Mouse (Mus musculus) hindbrain, embryonic 12.5 days (tissue): Measurements from ENCODE around the gene Rrnad1. TPM values are rescaled to one million over a fixed set of nuclear protein-coding genes. Genes with fewer than 3 reads are reported as not detected.
A peak's percentile ranks its signal among the peaks of the same experiment; 100 is the strongest.
"Not testable (repeated sequence)": the region's sequence is repeated elsewhere in the genome, so short reads cannot be mapped to it uniquely, and the experiment has no call there.

Experiments
- ATAC-seq: fragments of 200-750 bp; cut with Nextera tagmentation; 2 replicates; pipeline ENCODE4 v1.8.0; 2017; ENCODE audit warnings: moderate TSS enrichment; ENCODE audit not compliant: low FRiP score
- H3K27ac ChIP-seq: fragments of 300-500 bp; sonication (generic); 2 replicates; pipeline ENCODE4 v1.5.1; 2016; ENCODE audit warnings: mild to moderate bottlenecking
- H3K27me3 ChIP-seq: fragments of 300-500 bp; sonication (generic); 2 replicates; pipeline ENCODE4 v1.6.1; 2016; ENCODE audit warnings: mild to moderate bottlenecking
- H3K36me3 ChIP-seq: fragments of 300-500 bp; sonication (generic); 2 replicates; pipeline ENCODE4 v1.6.1; 2016; ENCODE audit warnings: mild to moderate bottlenecking
- H3K4me1 ChIP-seq: fragments of 300-500 bp; sonication (generic); 2 replicates; pipeline ENCODE4 v1.6.1; 2016
- H3K4me2 ChIP-seq: fragments of 300-500 bp; sonication (generic); replicated peaks from 2 replicates; pipeline ENCODE4 v1.6.1; 2016; ENCODE audit warnings: mild to moderate bottlenecking
- H3K4me3 ChIP-seq: fragments of 300-500 bp; sonication (generic); 2 replicates; pipeline ENCODE4 v1.5.1; 2016; ENCODE audit warnings: mild to moderate bottlenecking
- H3K9ac ChIP-seq: fragments of 300-500 bp; sonication (generic); 2 replicates; pipeline ENCODE4 v1.6.1; 2016; ENCODE audit warnings: mild to moderate bottlenecking, moderate library complexity
- H3K9me3 ChIP-seq: fragments of 300-500 bp; sonication (generic); replicated peaks from 2 replicates; pipeline ENCODE4 v1.6.1; 2016; ENCODE audit warnings: mild to moderate bottlenecking
- WGBS: fragments of 180-500 bp; shearing (Covaris S2); methylation state at CpG from one replicate; pipeline ENCODE4 v1.1.7; 2016; 5-methylcytosine and 5-hydroxymethylcytosine counted together
- polyA plus RNA-seq: library from polyadenylated mRNA; unstranded; fragments of >200 nt; fragmentation: Nextera tagmentation; extraction: Ambion mirVana; gene quantifications from 2 replicates; pipeline ENCODE4 v1.2.1, GENCODE M21; 2016

The Rrnad1 gene
- polyA plus RNA-seq, 1 experiment from 2014 or later, result 22.5 TPM

DNA sequence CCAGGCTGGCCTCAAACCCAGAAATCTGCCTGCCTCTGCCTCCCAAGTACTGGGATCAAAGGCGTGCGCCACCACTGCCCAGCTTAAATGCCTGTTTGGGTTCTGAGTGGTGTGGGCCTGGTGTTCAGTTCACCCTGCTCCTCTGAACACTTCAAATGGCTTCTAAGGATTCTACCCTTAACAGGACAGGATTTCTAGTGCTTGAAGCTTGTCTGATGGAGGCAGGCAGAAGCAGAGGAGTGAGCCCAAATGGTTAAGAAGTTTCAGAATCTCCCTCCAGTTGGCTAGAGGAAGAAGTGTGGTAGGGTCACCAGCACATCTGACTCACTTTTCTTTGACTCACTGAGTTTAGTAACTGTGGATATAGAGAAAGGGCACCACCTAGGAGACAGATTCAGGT is 21.1 kb downstream of the Rrnad1 start:
- Histone ChIP-seq H3K9ac (no peak overlapping the region), H3K36me3 (peaks cover 15% of the 10 kb centered on the region), H3K4me2 (peak overlapping the region; percentile 65), H3K4me1 (peaks cover 47% of the 10 kb centered on the region), H3K27me3 (no peaks in the 10 kb centered on the region), H3K4me3 (0 out of 2 replicates have a peak overlapping the region, but pooled peaks have one; percentile 37), H3K27ac (peak overlapping the region; percentile 85), H3K9me3 (no peaks in the 10 kb centered on the region)
- 88% methylated on average over 2 of the region's 2 CpGs for WGBS
- ATAC-seq, result no peak

DNA sequence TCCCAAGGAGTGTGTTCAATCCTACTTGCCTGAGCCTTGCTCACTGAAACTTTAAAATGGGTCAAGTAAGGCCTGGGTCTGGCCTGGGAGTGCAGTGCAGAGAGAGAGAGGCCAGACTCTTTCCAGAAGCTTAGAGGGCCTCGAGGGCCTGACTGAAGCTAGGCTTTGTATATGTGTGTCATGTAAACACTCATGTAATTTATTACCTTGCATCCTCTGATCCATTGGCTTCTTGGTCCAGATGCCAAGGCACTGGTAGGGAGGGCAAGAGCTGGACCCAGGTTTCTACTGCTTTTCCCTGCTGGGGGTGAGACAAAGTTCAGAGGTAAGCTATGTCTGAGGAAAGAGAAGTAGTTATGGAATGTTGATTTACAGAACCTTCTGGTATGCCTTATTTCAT is 22.6 kb downstream of the Rrnad1 start:
- WGBS, result 11% methylated on average over 1 of the region's 1 CpGs
- no peaks in the 10 kb centered on the region for H3K9me3 ChIP-seq
- H3K9ac ChIP-seq, result peak overlapping the region; percentile 95
- no peaks in the 10 kb centered on the region for H3K27me3 ChIP-seq
- H3K36me3 ChIP-seq, result peaks cover 2% of the 10 kb centered on the region; the same call in 1 of the 2 replicates
- no peak for ATAC-seq
- peaks cover 47% of the 10 kb centered on the region for H3K4me1 ChIP-seq
- H3K4me2 ChIP-seq, result peak overlapping the region; percentile 87
- H3K4me3 ChIP-seq, result peak overlapping the region; percentile 98
- no peak overlapping the region for H3K27ac ChIP-seq

DNA sequence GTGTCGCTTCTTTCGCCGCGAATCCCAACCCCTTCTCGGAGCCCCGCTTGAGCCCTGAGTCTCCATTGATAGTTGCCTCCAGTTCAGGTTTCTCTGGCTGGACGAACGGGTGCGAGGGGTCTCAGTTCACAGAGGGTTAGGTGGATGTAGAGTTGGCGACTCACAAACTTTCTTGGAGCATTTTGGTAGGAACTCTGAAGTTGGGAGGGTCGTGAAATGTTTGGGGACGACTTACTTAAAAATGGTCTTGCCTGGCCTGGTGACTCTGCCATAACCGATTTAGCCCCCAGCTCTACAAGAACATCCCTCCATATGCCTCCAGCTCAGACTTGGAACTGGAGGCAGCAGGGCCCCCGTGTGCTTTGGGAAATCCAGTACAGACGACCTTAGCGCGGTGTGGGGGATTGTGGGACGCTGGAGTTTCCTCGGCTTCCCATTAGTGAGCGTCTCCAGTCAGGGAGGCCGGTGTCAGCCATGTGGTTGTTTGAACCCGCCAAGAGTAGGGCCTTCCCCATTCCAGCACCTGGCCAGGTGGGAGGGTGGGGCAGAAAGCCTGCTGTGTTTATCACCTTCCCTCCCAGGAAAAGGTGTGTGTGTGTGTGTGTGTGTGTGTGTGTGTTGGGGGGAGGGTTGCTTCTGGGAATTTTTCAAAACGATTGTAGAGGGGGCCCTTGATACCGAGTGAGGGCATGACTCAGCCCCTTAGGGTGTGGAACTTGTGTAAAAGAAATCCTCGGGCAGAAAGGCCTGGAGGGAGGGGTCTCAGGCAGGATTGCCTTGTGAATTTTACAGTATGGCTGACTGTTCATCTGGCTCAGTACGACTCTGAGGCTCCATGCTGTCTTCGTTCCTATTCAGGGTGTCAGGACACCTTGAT is 23.3 kb downstream of the Rrnad1 start:
- H3K27ac ChIP-seq, result peak overlapping the region; percentile 96
- 1% methylated on average over 27 of the region's 27 CpGs for WGBS
- peak overlapping the region; percentile 95 for H3K9ac ChIP-seq
- no peaks in the 10 kb centered on the region for H3K27me3 ChIP-seq
- ATAC-seq, result no peak
- no peaks in the 10 kb centered on the region for H3K9me3 ChIP-seq
- peaks cover 47% of the 10 kb centered on the region for H3K4me1 ChIP-seq
- peak overlapping the region; percentile 98 for H3K4me3 ChIP-seq
- H3K4me2 ChIP-seq, result peak overlapping the region; percentile 87
- no peaks in the 10 kb centered on the region for H3K36me3 ChIP-seq

DNA sequence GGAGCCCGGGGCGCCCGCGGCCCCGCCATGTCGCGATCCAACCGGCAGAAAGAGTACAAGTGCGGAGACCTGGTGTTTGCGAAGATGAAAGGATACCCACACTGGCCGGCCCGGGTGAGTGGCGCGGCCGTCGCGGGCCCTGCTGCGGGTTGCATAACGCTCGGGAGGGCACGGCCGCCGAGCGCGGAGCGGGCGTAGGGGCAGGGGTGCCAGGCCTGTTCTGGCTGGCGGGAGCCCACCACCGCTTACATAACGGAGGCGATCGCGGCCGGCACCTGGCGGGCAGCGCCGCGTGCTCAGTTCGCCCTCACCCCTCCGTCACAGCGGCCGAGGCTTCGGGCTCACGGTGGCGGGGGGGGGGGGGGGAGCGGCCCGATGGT is 23.9 kb downstream of the Rrnad1 start:
- Histone ChIP-seq H3K27ac (peak overlapping the region; percentile 96), H3K9ac (peak overlapping the region; percentile 95), H3K36me3 (no peaks in the 10 kb centered on the region), H3K27me3 (no peaks in the 10 kb centered on the region), H3K9me3 (no peaks in the 10 kb centered on the region), H3K4me1 (peaks cover 42% of the 10 kb centered on the region), H3K4me3 (peak overlapping the region; percentile 98), H3K4me2 (peak overlapping the region; percentile 87)
- ATAC-seq, result peak; percentile 44
- 0% methylated on average over 40 of the region's 47 CpGs for WGBS

DNA sequence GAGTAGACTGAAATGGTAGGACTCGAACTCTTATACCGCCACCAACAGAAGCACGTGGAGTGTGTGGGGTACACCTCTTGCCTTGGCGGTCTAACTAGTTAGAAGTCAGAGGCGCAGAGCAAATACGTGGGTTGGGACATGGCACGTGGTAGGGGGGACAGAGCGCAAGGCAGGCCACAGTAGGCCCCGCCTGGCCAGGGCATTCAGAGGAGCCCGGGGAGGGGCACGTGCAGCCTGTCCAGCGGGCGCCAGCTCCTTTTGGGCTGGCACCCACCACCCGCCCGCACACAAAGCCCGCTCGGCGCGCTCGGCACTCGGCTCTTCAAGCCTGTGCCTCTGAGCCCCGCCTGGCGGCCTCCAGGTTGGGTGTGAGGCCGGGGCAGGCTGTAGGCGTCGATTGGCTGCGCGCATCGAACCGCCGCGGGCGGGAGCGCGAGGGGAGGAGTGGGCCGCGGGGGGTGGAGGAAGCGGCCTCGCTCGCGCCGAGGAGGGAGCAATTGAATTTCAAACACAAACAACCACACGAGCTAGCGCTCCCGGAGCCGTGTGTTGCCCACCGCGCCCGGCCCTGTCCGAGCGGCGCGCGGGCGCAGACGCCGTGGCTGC is 24.5 kb downstream of the Rrnad1 start, which contains the start of gene Hdgf:
Gene Hdgf (plus strand): TSS at position 442 of the 606 bp plus-strand sequence.
- Histone ChIP-seq H3K4me2 (peak within 1 kb of the TSS; percentile 87), H3K9ac (peak within 1 kb of the TSS; percentile 95), H3K27ac (peak within 1 kb of the TSS; percentile 96), H3K27me3 (no peaks in the 10 kb centered on the region), H3K9me3 (no peaks in the 10 kb centered on the region), H3K4me1 (peaks cover 38% of the 10 kb centered on the region), H3K4me3 (peak within 1 kb of the TSS; percentile 98), H3K36me3 (no peaks in the 10 kb centered on the region)
- WGBS, result 1% methylated on average over 48 of the region's 57 CpGs
- peak; percentile 94 for ATAC-seq

DNA sequence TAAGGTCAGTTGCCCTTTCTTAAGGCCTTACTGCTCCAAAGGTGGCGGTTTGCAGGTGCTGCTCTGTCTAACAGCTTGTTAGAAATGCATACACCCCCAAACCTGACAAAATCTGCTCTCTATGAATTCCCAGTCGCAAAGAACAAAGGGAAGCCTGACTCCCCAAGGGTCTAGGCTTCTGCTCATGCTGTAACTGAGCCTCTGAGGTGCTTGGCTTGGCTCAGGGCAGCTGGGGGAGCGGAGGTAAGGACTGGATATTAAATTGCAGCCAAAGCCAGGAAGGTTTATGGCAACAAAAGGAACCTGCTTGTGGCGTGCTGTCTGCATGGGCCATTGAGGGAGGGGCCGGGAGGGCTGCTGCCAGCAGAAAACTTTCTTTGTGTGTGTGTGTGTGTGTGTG is 26.7 kb downstream of the Rrnad1 start:
- Histone ChIP-seq H3K9me3 (no peaks in the 10 kb centered on the region), H3K27ac (no peak overlapping the region), H3K9ac (no peak overlapping the region), H3K27me3 (no peaks in the 10 kb centered on the region), H3K4me3 (no peak overlapping the region), H3K4me2 (no peak overlapping the region), H3K4me1 (peaks cover 17% of the 10 kb centered on the region), H3K36me3 (no peaks in the 10 kb centered on the region)
- no peak for ATAC-seq
- WGBS, result 39% methylated on average over 5 of the region's 5 CpGs

DNA sequence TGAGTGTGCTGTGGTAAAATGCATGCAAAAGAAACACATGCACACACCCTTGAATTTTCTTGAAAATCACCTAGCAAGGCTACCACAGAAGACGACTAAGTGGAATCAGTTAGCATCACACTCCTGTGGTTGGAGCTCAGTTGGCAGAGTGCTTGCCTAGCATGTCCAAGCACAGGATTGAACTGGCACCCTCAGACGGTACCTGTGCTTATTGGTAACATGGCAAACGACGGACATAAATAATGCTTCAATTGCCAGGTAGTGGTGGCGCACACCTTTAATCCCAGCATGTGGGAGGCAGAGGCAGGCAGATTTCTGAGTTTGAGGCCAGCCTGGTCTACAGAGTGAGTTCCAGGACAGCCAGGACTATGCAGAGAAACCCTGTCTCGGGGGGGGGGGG is 28.6 kb downstream of the Rrnad1 start:
- not testable (repeated sequence) for H3K4me1 ChIP-seq, H3K36me3 ChIP-seq, H3K4me2 ChIP-seq, H3K9ac ChIP-seq, ATAC-seq, H3K9me3 ChIP-seq, H3K27me3 ChIP-seq, H3K27ac ChIP-seq, H3K4me3 ChIP-seq
- 91% methylated on average over 5 of the region's 6 CpGs for WGBS

DNA sequence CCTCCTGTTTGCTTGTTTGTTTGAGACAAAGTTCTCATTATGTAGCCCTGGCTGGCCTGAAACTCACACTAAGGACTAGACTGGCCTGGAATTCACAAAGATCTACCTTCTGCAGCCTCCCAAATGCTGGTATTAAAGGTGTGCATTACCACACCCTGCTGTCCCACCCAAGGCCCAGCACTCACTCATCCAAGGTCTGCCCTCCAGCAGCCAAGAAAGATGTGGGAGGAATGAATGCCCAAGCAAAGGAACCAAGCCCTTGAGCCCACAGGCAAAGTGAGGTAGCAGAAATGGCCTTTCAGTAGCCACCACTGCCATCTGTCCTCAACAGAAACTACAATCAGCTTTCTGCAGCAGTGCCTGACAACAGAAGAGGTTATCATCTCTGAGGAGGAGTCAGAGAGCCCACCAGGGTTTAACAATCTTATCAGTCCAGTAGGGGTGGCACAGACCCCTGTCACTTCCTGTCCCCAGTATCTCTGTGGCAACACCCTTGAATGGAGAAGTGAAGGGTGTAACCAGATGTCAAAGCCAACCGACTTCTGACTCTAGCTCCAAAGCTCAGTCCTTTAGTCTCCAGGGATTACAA is 29.4 kb downstream of the Rrnad1 start:
- 53% methylated on average over 1 of the region's 1 CpGs for WGBS
- no peak overlapping the region for H3K27ac ChIP-seq

DNA sequence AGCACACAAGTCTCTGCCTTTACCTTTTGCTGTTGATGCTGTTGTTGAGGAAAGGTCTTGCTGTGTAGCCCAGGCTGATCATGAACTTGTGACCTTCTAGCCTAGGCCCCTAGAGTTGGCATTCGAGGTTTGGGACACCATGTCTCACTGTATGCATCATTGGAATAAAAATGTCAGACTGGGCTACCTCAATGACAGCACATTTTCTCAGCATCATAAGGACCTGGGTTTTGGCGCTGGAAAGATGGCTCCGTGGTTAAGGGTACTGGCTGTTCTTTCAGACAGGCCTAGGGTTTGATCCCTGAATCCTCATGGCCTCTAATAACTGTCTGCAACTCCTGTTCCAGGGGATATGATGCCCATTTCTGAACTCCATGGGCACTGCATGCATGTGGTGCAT is 30.7 kb downstream of the Rrnad1 start:
- Histone ChIP-seq H3K4me2 (no peak overlapping the region), H3K27ac (no peak overlapping the region), H3K36me3 (no peaks in the 10 kb centered on the region), H3K9ac (no peak overlapping the region), H3K9me3 (no peaks in the 10 kb centered on the region), H3K4me3 (no peak overlapping the region), H3K4me1 (no peaks in the 10 kb centered on the region), H3K27me3 (no peaks in the 10 kb centered on the region)
- ATAC-seq, result no peak
- 83% methylated on average over 3 of the region's 3 CpGs for WGBS

More for the DNA sequence above, 29.4 kb downstream of the Rrnad1 start:
- Histone ChIP-seq H3K4me2 (no peak overlapping the region), H3K27me3 (no peaks in the 10 kb centered on the region), H3K4me3 (no peak overlapping the region), H3K4me1 (no peaks in the 10 kb centered on the region), H3K9ac (no peak overlapping the region), H3K36me3 (no peaks in the 10 kb centered on the region), H3K9me3 (no peaks in the 10 kb centered on the region)
- no peak for ATAC-seq

DNA sequence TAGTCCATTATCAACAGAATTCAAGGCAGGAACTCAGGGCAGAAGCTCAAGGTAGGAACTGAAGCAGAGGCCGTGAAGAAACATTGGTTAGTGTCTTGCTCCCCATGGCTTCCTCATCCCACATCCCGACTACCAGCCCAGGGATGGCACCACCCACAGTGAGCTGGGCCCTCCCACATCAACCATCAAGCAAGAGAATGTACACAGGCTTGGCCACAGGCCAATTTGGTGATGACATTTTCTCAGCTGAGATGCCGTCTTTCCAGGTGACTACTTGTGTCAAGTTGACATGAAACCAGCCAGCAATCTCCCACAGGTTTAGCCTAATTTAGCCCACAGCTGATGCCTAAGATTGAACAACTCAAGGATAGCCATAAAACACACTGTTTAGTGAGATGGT is 31.3 kb downstream of the Rrnad1 start:
- H3K9me3 ChIP-seq, result no peaks in the 10 kb centered on the region
- H3K36me3 ChIP-seq, result no peaks in the 10 kb centered on the region
- 73% methylated on average over 3 of the region's 3 CpGs for WGBS
- H3K27me3 ChIP-seq, result no peaks in the 10 kb centered on the region
- no peaks in the 10 kb centered on the region for H3K4me1 ChIP-seq
- no peak for ATAC-seq
- H3K4me2 ChIP-seq, result no peak overlapping the region
- no peak overlapping the region for H3K4me3 ChIP-seq
- H3K27ac ChIP-seq, result no peak overlapping the region
- no peak overlapping the region for H3K9ac ChIP-seq

DNA sequence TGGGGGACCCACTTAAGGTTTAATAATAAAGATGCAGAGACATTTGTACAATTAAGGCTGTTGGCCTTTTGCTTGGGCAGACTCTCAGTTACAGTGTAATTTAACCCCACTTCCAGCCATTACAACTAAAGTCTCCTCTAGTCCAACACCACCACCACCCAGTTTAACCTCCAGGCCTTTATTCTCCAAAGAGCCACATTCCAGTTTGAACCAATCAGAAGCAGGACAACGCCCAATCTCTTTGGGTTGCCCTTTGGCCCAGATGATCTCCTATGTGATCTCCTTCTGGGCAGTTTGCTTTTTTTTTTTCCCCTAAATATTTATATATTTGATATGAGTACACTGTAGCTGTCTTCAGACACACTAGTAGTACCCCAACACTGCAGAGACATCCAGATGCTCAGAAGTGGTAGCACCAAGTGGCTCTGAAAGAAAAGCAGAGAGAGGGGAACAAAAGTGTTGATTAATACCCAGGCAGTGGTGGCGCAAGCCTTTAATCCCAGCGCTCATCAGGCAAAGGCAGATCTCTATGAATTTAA is 37.1 kb downstream of the Rrnad1 start:
- Histone ChIP-seq H3K36me3 (no peaks in the 10 kb centered on the region), H3K27me3 (no peaks in the 10 kb centered on the region), H3K9ac (no peak overlapping the region), H3K9me3 (no peaks in the 10 kb centered on the region), H3K4me3 (no peak overlapping the region), H3K4me2 (no peak overlapping the region), H3K4me1 (no peaks in the 10 kb centered on the region), H3K27ac (no peak overlapping the region)
- no peak for ATAC-seq
- 77% methylated on average over 3 of the region's 3 CpGs for WGBS

DNA sequence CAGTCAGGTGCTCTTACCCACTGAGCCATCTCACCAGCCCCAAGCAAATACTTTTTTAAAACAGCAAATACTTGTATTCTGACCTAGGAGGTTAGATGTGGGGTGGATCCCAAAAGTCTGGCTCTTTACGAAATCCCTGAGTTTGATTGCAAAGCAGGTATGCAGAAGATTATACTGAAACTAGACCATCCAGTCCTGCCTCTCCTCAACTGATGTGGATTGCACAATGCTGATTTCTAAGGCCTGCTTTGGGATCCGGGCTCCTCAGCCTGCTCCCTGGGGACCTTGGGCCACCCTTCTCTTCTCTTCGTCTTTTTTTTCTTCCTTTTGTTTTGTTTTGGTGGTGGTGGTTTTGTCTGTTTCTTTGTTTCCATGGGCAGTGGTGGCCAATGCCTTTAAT is 39.0 kb downstream of the Rrnad1 start:
- H3K9me3 ChIP-seq, result no peaks in the 10 kb centered on the region
- H3K4me1 ChIP-seq, result no peaks in the 10 kb centered on the region
- H3K36me3 ChIP-seq, result no peaks in the 10 kb centered on the region
- no peak overlapping the region for H3K4me2 ChIP-seq
- H3K27ac ChIP-seq, result no peak overlapping the region
- H3K27me3 ChIP-seq, result no peaks in the 10 kb centered on the region
- WGBS, result 51% methylated on average over 3 of the region's 3 CpGs
- H3K9ac ChIP-seq, result no peak overlapping the region
- no peak overlapping the region for H3K4me3 ChIP-seq
- no peak for ATAC-seq
